Mouse (Mus musculus) small intestine, adult 2 months (tissue): ENCODE results near the gene 2700081O15Rik. TPM values are rescaled to one million over a fixed set of nuclear protein-coding genes. Genes with fewer than 3 reads are reported as not detected.

Source experiments
- H3K27ac ChIP-seq: fragments of 200-500 bp; 2 replicates; pipeline ENCODE4 v1.5.1; 2012; ENCODE audit warnings: low read depth, low read length, control low read depth, inconsistent platforms; ENCODE audit not compliant: insufficient read depth
- H3K27me3 ChIP-seq: fragments of 200-500 bp; 2 replicates; pipeline ENCODE4 v1.6.1; 2012; ENCODE audit warnings: mild to moderate bottlenecking, moderate library complexity, low read length, inconsistent platforms; ENCODE audit not compliant: control insufficient read depth, insufficient read depth
- H3K36me3 ChIP-seq: fragments of 200-500 bp; 2 replicates; pipeline ENCODE4 v1.6.1; 2012; ENCODE audit warnings: mild to moderate bottlenecking, low read length, control low read depth, inconsistent platforms; ENCODE audit not compliant: control insufficient read depth, insufficient read depth
- H3K4me1 ChIP-seq: fragments of 200-500 bp; 2 replicates; pipeline ENCODE4 v1.6.1; 2012; ENCODE audit warnings: low read length, inconsistent platforms, mixed read lengths; ENCODE audit not compliant: control insufficient read depth, insufficient read depth, insufficient read length
- H3K4me3 ChIP-seq: fragments of 200-500 bp; 2 replicates; pipeline ENCODE4 v1.5.1; 2012; ENCODE audit warnings: low read depth, mild to moderate bottlenecking, control low read depth, inconsistent platforms, low read length, moderate library complexity
- CTCF ChIP-seq: fragments of 200-500 bp; IDR thresholded peaks from 2 replicates; pipeline ENCODE4 v1.5.1; 2012; ENCODE audit warnings: low read depth, mild to moderate bottlenecking, control low read depth, inconsistent platforms, low read length, moderate library complexity, mixed read lengths; ENCODE audit not compliant: insufficient replicate concordance, insufficient read length; ENCODE audit errors: extremely low read depth
- POLR2A ChIP-seq: fragments of 200-500 bp; IDR thresholded peaks from 2 replicates; pipeline ENCODE4 v1.6.1; 2012; ENCODE audit warnings: low read depth, mild to moderate bottlenecking, control low read depth, inconsistent platforms, low read length, moderate library complexity
- WGBS: fragments of 180-500 bp; shearing (Covaris S2); methylation state at CpG from one replicate; pipeline ENCODE4 v1.1.7; 2018; 5-methylcytosine and 5-hydroxymethylcytosine counted together
- polyA plus RNA-seq: library from polyadenylated mRNA; depleted of rRNA; stranded (reverse); fragments of >200 nt; gene quantifications from 2 replicates; pipeline ENCODE4 v1.2.3, GENCODE M21; 2012; rRNA removed

Gene 2700081O15Rik
- polyA plus RNA-seq, 1 experiment, result 11.9 TPM

DNA sequence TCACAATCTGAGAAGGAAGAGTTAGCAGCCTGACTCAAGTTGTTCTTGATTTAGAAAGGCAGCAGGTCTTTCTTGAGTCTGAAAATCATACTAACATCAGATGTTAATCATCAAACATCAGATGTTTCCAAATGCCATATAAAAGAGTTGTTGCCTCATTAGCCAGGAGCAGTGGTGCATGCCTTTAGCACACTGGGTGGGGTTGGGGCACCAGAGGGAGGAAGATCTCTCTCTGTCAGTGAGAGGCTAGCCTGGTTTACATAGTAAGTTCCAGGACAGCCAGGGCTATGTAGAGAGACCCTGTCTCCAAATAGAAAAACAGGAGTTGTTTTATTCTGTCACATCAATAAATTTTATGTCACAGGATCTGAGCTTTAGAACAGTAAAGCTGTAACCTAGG is 41.5 kb downstream of the 2700081O15Rik start:
- no peak overlapping the region for H3K4me3 ChIP-seq
- H3K27me3 ChIP-seq, result no peaks in the 10 kb centered on the region
- no peaks in the 10 kb centered on the region for H3K36me3 ChIP-seq
- H3K4me1 ChIP-seq, result no peaks in the 10 kb centered on the region
- TF ChIP-seq POLR2A (no peak), CTCF (no peak)
- no peak overlapping the region for H3K27ac ChIP-seq

DNA sequence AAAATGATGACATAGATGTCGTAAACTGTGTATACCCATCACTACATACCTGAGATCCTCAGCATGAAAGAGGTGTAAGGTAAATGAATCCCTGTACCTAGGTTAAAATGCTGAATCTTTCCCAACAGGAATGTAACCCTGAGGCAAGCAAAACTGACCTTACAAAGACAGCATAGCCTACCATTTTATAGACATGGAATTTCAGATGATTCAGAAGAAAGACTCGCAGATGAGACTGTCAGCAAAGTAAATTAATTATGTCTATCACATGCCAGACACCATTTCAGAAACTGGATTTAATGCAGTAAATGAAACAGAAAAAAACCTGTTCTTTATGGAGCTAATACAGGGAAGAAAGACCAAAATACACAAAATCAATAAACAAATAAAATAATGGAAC is 41.9 kb downstream of the 2700081O15Rik start:
- Histone ChIP-seq H3K27ac (no peak overlapping the region), H3K27me3 (no peaks in the 10 kb centered on the region), H3K36me3 (no peaks in the 10 kb centered on the region), H3K4me3 (no peak overlapping the region), H3K4me1 (no peaks in the 10 kb centered on the region)
- TF ChIP-seq CTCF (no peak), POLR2A (no peak)
- WGBS, result 90% methylated on average over 2 of the region's 2 CpGs

DNA sequence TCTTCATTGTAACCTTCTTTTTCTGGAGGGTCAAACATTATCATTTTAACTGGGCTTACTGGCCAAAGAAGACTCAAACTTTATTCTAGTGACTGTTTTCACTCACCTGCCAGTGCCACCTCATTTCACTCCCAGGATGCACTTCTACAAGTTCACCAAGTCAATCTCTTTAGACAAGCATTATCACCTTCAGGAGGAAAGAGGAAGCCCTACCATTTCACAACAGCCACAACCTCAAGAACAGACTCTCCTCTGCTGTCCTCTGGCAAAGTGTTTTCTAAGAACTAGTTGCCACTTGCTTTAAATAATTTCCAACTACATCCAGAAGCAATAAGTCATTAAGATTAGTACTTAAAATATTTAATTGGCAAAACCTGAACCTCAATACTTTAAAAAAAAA is 50.5 kb downstream of the 2700081O15Rik start:
- Histone ChIP-seq H3K27me3 (no peaks in the 10 kb centered on the region), H3K4me3 (no peak overlapping the region), H3K36me3 (peaks cover 3% of the 10 kb centered on the region), H3K4me1 (no peaks in the 10 kb centered on the region), H3K27ac (no peak overlapping the region)
- TF ChIP-seq CTCF, result no peak

DNA sequence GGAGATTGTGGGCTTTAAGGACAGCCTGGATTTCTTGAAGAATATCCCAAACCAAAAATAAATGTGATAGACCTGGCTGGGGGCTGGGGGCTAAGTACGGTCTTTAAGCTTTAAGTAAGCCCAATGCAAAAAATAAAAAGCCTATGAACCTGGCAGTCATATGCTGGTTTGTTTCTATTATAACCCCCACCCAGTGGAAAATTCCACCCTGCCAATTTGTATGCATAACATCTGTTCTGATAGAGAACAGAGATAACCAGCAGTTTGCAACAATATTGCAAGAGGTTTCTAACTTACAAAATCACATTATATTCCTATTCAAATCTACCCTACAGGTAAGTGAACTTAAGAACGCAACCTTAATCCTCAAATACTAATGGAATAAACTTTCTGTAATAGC is 53.2 kb downstream of the 2700081O15Rik start:
- WGBS, result 90% methylated on average over 2 of the region's 2 CpGs
- Histone ChIP-seq H3K4me3 (no peak overlapping the region), H3K4me1 (no peaks in the 10 kb centered on the region), H3K27me3 (no peaks in the 10 kb centered on the region), H3K27ac (no peak overlapping the region), H3K36me3 (peaks cover 5% of the 10 kb centered on the region)
- TF ChIP-seq POLR2A (no peak), CTCF (no peak)

Other genes starting within 250 kb of the 2700081O15Rik start
- 61.9 and 113 TPM in 2 replicates for gene Otub1, start 211.3 kb upstream of the 2700081O15Rik start, polyA plus RNA-seq
- gene Cox8a, start 200.0 kb upstream of the 2700081O15Rik start, polyA plus RNA-seq, result 3,019 and 4,573 TPM in 2 replicates
- gene Naa40, start 176.4 kb upstream of the 2700081O15Rik start, polyA plus RNA-seq, result 8.2 and 13.1 TPM in 2 replicates
- gene Rcor2, start 150.3 kb upstream of the 2700081O15Rik start, polyA plus RNA-seq, result 1.2 and 1.8 TPM in 2 replicates
- gene Mark2, start 75.8 kb upstream of the 2700081O15Rik start, polyA plus RNA-seq, result 91.2 and 279 TPM in 2 replicates
- gene Spindoc, start 34.6 kb upstream of the 2700081O15Rik start, polyA plus RNA-seq, result 5.5 and 15.1 TPM in 2 replicates
- 66.3 and 95.6 TPM in 2 replicates for gene Rtn3, start 65.7 kb downstream of the 2700081O15Rik start, polyA plus RNA-seq
- gene Atl3, start 76.4 kb downstream of the 2700081O15Rik start, polyA plus RNA-seq, result 1.3 and 2.6 TPM in 2 replicates
- 15.7 and 23.1 TPM in 2 replicates for gene Pla2g16, start 139.8 kb downstream of the 2700081O15Rik start, polyA plus RNA-seq
- gene Lgals12, start 189.6 kb downstream of the 2700081O15Rik start, polyA plus RNA-seq, result 1.2 and 2.9 TPM in 2 replicates
- not detected in 2 replicates for gene Hrasls5, start 194.9 kb downstream of the 2700081O15Rik start, polyA plus RNA-seq